Mouse (Mus musculus) gastrocnemius, postnatal 14 days (tissue): ENCODE results near the gene Csf3. TPM values are rescaled to one million over a fixed set of nuclear protein-coding genes. Genes with fewer than 3 reads are reported as not detected.
"Not testable (repeated sequence)": the region's sequence is repeated elsewhere in the genome, so short reads cannot be mapped to it uniquely, and the experiment has no call there.

Experiments
- DNase-seq: peaks from one replicate; pipeline ENCODE4 v3.0.0; 2021; ENCODE audit warnings: mixed read lengths
- intact Hi-C: fragments of 180-260 bp; cut with DNase I; formaldehyde crosslinking; loops from one replicate; pipeline ENCODE4 v1.15.1; 2025; ENCODE audit warnings: low total_unique reads
- long read RNA-seq, 2 experiments: library from polyadenylated mRNA; stranded (forward); transcript quantifications; one replicate each; pipeline ENCODE4 v2.0.0; 2021
- total RNA-seq, 2 experiments: library from RNA; stranded (reverse); gene quantifications; 2 replicates each; pipeline ENCODE4 v1.2.3; 2021

The Csf3 gene
- total RNA-seq, result not detected
- long read RNA-seq, experiment 1, result 0 reads
- long read RNA-seq, experiment 2, result 0 reads

DNA sequence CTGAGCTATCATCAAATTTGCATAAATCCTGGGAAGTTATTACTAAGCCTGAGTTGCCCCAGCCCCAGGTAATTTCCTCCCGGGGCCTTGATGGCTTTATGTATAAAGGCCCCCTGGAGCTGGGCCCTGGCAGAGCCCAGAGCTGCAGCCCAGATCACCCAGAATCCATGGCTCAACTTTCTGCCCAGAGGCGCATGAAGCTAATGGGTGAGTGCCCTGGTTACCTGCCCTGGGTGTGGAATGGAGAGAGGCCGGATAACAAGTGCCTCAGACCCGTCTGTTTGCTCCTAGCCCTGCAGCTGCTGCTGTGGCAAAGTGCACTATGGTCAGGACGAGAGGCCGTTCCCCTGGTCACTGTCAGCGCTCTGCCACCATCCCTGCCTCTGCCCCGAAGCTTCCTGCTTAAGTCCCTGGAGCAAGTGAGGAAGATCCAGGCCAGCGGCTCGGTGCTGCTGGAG lies at the start of gene Csf3:
Gene Csf3 (plus strand): TSS at position 51 of the 458 bp plus-strand sequence.
- peak; percentile 3 for DNase-seq
- intact Hi-C loops, result loop anchor here (5.0 to 10.0 kb wide), 2 partner anchors 126 to 204 kb away; partner anchors contain the start of gene Cdc6

DNA sequence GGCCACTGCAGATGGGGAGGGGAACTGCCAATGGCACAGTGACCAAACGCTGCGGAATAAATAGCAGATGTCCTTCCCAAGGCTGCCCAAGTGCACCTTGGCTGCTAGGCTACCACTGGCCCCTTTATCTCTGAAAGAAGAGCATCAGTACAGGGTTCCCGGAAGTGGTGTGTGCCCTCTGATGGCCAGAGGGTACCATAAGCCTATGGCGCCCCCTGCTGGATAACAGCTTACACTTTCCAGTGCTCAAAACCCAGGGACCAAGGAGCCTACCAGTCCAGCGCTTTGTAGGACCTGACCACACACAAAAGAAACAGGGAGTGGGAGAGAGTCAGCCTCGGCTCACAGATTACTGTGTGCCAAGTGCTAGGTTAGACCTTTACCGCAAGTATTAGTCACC lies 46.0 kb upstream of the Csf3 start:
- DNase-seq, result peak; percentile 25
- intact Hi-C loops, result loop anchor here (10.0 kb wide), 1 partner anchor 50 kb away; no protein-coding TSS in a partner anchor

DNA sequence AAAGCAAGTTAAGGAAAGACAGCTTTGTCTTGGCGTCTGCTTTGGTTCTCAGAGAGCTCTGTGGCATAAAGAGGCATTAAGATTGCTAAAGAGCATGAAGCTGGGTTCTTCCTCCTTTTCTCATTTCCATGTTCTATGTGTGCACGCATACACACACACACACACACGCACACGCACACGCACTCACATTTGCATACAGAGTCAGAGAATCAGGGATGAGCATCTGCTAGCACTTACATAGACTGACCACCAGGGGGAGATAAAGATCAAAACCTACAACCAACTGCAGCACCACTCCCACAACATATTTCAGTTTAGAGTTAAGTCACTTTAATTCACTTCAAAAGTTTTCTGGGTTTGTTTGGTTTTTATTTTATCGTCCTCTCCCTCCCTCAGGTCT lies 40.5 kb upstream of the Csf3 start:
- DNase-seq, result no peak
- intact Hi-C loops, result no loop called here

DNA sequence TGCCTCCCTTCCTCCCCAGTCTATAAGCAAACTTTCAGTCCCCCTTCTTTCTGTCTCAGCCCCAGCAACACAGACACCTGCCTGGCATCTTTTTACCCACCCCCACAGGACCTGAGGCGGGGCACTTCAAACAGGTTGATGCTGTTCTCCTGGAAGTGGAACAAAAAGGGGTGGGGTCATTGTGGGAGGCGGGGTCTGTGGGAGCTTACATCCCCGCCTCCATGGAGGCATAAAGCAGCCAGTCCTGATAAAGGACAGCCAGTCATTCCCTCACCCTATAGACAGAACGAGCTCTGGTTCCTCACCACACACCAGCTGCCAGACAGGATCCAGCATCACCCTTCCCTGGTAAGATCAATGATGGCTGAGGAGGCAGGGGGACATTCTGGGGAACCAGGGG lies 37.0 kb upstream of the Csf3 start, which contains the start of gene Gsdma:
Gene Gsdma (plus strand): TSS at position 261 of the 400 bp plus-strand sequence.
- intact Hi-C loops, result no loop called here
- DNase-seq, result no peak

DNA sequence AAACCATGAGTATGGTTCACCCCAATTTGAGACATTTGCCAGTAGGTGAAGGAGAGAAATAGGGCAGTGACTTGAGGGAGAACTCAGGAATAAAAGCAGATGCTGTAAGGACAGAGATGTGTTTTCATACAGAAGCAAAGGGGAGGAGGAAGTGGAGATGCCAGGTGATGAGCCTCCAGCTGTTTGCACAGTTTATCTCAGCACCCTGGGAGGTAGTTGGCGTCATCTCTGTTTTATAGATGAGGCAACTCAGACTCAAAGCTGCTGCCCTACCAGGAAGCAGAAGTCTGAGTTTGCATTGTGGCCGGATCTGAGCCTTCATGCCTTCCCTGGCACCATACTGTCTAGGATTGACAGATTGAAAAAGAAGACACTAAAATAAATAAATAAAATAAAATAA lies 32.1 kb upstream of the Csf3 start:
- intact Hi-C loops, result no loop called here
- DNase-seq, result no peak

GRCm38 (mm10) chr11:98671284-98671815 lies 29.7 kb upstream of the Csf3 start:
- no peak for DNase-seq
- intact Hi-C loops, result no loop called here

DNA sequence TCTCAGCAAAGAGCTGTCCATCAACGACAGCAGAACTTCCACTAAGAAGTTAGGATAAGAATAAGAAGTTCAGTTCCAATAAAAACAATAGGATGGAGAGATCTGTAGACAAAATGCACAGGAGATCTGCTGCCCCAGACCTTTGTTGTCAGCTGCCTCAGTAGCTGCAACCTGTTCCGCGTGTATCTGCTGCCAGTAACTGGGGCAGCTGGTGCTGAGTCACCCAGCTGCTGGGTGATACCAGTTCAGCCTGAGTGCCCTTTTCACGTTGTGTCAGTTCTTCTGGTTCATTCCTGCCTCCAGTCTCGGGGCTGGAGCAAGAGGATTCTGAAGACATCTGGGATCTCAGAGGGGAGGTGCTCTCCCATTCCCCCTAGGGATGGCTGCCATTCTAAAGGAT lies 29.2 kb upstream of the Csf3 start:
- no peak for DNase-seq
- intact Hi-C loops, result no loop called here

DNA sequence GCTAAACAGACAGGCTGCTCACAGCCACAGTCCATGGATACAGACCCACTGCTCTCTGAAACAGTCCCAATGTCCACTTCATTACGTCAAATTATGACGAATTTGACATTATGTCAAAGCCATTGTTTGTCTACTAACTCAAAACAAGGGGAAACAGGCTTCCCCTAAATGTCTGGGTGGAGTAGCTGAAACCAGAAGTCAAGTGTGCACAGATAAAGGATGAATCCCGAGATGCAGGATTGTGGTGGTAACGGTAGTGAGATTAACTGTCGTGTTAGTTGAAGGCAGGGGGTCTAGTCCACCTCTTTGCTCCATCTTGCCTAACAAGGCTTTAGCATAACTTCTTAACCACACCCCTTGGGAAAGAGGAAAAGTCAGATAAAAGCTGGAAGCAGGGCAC lies 28.6 kb upstream of the Csf3 start:
- DNase-seq, result no peak
- intact Hi-C loops, result no loop called here

DNA sequence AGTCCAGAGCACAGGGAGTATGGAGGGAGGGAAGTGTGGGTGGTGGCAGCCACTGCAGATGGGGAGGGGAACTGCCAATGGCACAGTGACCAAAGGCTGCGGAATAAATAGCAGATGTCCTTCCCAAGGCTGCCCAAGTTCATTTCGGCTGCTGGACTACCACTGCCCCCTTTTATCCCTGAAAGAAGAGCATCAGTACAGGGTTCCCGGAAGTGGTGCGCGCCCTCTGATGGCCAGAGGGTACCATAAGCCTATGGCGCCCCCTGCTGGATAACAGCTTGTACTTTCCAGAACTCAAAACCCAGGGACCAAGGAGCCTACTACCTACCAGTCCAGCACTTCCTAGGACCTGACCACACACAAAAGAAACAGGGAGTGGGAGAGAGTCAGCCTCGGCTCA lies 27.9 kb upstream of the Csf3 start:
- peak; percentile 46 for DNase-seq
- intact Hi-C loops, result not testable (repeated sequence)

DNA sequence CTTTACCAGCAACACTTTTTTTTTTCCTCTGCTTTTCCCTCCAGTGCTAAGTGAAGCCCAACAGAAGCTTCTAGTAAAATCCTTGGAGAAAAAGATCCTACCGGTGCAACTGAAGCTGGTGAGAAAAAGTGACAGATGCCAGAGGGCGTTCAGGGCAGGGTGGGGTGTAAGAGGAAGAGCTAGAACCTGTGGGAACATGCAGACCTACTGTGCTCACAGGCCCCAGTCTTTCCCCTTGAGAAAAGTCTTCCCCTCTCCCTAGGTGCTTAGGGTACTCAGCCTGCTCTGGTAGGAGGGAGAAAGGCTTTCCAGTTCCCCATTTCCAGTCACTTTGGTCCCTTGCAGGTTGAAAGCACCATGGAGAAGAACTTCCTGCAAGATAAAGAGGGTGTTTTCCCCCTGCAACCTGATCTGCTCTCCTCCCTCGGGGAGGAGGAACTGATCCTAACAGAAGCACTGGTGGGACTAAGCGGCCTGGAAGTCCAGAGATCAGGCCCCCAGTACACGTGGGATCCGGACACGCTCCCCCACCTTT lies 25.2 kb upstream of the Csf3 start:
- no peak for DNase-seq
- intact Hi-C loops, result no loop called here

- no peak for DNase-seq
- intact Hi-C loops, result no loop called here
Measured at GRCm38 (mm10) chr11:98680023-98680422, 21.0 kb upstream of the Csf3 start.

GRCm38 (mm10) chr11:98680595-98680994 lies 20.5 kb upstream of the Csf3 start:
- intact Hi-C loops, DNase-seq: not testable (repeated sequence)

GRCm38 (mm10) chr11:98681186-98681585 lies 19.9 kb upstream of the Csf3 start:
- no peak for DNase-seq
- intact Hi-C loops, result no loop called here

- intact Hi-C loops, result no loop called here
- peak; percentile 95 for DNase-seq
Measured at GRCm38 (mm10) chr11:98681786-98682745, 19.0 kb upstream of the Csf3 start, which contains the start of gene Psmd3. Gene Psmd3 (plus strand): TSS chr11:98682554.

- intact Hi-C loops, result no loop called here
- no peak for DNase-seq
Measured at GRCm38 (mm10) chr11:98682811-98683210, 18.3 kb upstream of the Csf3 start.

- no peak for DNase-seq
- intact Hi-C loops, result no loop called here
Measured at GRCm38 (mm10) chr11:98685642-98686041, 15.4 kb upstream of the Csf3 start.

DNA sequence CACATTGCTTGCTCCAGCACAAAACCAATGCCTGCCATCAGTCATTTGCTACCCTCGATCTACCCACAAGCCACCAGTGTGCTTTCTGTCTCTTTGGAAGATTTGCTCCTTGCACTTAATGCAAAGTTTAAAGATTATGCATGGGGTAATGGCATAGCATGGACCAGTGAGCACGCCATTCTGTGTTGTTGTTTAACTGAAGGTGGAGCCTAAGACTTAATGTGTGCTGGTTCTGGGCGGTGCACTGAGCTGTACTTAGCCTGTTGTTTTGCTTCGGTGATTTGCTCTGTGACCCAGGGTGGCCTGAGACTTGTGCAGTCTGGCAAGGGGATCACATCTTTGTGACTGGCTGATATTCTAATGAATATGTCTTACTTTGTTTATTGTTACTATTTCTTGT lies 14.1 kb upstream of the Csf3 start:
- intact Hi-C loops, result no loop called here
- DNase-seq, result no peak

GRCm38 (mm10) chr11:98688009-98688408 lies 13.1 kb upstream of the Csf3 start:
- no peak for DNase-seq
- intact Hi-C loops, result no loop called here

DNA sequence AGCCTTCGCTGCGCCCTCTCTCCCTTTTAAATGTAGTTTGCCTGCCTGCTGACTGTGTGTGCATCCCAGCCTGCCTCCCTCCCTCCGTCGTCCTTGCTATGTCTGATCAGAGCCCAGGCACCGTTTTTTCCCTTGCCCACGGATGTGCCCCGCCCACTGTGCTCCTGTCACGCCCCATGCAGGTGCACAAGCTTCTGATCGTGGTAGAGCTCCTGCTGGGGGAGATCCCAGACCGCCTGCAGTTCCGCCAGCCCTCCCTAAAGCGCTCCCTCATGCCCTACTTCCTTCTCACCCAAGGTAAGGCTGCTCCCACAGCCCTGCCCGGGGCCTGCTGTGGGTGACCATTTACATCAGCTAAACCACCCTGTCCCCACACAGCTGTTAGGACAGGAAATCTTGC lies 7.9 kb upstream of the Csf3 start:
- peak; percentile 3 for DNase-seq
- intact Hi-C loops, result no loop called here

GRCm38 (mm10) chr11:98693746-98694145 lies 7.3 kb upstream of the Csf3 start:
- intact Hi-C loops, result no loop called here

More at GRCm38 (mm10) chr11:98693746-98694145, 7.3 kb upstream of the Csf3 start:
- DNase-seq, result no peak
